Mouse (Mus musculus) adrenal gland, adult (tissue): Measurements from ENCODE around the gene Tmbim1.
"Not testable (repeated sequence)": the region's sequence is repeated elsewhere in the genome, so short reads cannot be mapped to it uniquely, and the experiment has no call there.

Experiments used
- DNase-seq, 2 experiments: peaks; one replicate each; pipeline ENCODE4 v3.0.0; 2022 to 2023; ENCODE audit warnings: low spot score in 1 of 2; ENCODE audit not compliant: inconsistent age in 2 of 2

The Tmbim1 gene

DNA sequence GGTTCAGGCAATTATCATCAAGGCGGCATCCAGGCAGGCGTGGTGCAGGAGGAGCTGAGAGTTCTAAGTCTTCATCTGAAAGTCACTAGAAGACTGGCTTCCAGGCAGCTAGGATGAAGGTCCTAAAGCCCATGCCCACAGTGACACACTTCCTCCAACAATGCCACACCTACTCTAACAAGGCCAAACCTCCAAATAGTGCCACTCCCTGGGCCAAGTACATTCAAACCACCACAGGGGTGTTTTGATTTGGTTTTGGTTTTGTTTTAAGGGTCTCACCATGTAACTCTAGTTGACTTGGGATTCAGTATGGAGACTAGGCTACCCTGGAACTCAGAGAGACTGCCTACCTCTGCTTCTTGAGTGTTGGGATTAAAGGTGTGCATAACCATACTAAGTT lies at the start of gene Tmbim1:
Gene Tmbim1 (minus strand): TSS at position 101 of the 400 bp plus-strand sequence.
- DNase-seq, result peak in 1 of 2 experiments; percentile 35

- no peak for DNase-seq
Measured at GRCm38 (mm10) chr1:74353453-74354229, 48.2 kb upstream of the Tmbim1 start.

DNA sequence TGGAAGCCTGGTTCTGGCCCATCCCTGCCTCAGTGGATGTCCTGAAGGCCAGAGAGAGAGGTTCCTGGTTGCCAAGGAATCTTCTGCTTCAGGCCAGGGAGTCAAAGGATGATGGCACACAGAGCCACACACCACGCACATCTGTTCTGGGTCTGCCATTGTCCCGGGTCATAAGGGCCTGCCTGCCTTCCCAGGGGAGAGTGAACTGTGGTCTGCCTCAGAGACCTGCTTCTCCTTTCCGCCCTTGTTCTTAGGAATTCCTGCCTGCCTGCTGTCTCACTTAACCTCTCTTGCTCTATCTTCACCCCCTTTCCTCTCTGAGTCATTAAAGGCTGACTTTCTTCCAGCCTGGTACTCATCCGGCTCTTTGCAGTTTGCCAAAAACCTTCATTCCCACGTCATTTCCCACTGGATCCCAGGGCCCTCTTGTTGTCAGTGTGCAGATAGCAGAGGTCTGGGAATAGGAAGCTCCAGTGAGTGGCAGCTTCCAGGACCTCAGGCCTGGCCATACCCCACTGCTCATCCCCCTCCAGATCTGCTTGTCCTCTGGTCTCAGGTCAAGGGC lies 47.2 kb upstream of the Tmbim1 start:
- peak; percentile 55 to 86 for DNase-seq

DNA sequence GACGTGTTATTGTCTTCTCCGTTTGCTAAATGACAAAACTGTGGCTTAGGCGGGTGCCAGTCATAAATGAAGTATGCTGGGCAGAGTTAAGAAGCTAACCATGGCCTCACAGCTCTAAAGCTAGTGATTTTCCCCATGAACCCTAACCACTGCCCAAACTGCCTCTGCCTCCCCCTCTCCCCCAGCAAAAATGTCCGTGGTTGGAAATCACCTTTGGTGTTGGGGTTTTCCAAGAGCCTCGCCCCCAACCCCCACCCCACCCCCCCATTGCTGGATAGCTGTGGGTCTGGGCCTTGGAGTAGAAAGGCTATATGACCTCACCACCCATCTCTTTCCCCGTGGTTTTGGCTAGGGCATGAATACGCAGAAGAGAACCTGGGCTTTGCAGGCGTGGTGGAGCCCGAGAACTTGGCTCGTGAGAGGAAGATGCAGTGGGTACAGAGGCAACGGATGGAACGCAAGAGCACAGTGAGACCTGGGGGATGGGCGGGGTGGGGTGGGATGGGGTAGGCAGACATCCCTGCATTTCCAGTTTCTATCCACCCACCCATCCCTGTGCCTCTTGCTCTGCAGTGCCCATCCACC lies 45.9 kb upstream of the Tmbim1 start:
- DNase-seq, result no peak

DNA sequence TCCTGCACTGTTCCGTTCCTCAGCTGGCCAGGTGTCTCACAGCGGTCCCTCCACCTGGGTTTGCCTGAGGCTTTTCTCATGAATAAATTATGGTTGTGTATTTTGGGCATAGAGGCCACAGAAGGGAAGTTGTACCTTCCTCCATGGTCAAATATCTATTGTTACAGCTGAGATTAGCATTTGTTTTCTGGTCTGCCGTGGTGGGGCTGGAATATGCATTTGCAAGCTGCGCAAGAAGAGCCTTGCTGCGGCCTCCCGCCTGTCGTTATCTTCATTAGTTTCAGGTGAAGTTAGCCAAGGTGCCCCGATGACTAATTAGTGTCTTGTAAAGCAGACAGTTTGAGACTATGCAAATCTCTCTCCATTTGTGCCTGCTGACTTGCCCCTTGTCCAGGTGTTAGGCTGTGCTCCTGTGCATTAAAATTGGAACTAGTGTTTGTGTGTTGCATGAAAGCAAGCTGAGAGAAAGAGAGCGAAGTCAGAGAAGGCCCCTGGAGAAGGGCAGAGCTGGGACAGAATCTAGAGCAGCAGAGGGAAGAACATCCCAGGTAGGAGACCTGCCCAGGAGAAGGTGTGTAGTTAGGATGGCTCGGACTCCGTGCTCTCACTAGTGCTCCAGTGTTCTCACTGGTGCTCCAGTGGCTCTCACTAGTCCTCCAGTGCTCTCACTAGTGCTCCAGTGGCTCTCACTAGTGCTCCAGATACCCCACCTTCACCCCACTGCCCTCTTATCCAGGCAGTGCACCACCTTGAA lies 38.9 kb upstream of the Tmbim1 start:
- no peak for DNase-seq

DNA sequence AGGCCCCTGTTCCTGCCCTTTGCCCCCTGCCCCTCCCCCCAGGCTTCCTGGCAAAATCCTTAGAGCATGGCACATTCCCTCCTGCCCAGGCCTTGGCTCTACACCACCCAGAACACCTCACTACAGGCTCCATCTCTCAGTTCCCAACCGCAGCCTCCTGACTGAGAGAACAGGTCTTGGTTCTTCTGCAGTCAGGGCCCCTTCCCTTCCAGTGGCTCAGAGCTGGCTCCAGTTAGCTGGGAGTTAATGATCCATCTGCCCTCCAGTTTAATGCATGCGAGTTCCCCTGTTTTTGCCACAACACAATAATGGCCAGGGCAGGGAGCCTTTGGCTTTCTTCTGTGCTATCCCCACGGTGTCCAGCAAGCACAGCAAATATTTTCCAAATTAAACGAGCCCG lies 37.7 kb upstream of the Tmbim1 start:
- DNase-seq, result no peak

GRCm38 (mm10) chr1:74342308-74342707 lies 36.9 kb upstream of the Tmbim1 start:
- no peak for DNase-seq

DNA sequence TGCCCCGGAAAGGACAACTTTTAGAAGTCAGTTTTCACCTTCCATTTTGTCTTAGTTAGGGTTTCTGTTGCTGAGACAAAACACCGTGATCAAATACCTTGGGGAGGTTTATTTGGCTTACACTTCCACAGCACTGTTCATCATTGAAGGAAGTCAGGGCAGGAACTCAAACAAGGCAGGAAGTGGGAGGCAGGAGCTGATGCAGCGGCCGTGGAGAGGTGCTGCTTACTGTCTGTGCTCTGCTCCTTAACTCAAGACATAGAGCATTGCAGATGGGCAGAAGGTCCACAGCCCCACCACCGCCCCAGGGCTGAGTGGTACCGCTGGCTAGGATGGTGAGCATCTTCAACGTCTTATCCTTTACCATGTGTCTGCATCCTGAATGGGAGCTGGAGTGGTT lies 36.5 kb upstream of the Tmbim1 start:
- no peak for DNase-seq

DNA sequence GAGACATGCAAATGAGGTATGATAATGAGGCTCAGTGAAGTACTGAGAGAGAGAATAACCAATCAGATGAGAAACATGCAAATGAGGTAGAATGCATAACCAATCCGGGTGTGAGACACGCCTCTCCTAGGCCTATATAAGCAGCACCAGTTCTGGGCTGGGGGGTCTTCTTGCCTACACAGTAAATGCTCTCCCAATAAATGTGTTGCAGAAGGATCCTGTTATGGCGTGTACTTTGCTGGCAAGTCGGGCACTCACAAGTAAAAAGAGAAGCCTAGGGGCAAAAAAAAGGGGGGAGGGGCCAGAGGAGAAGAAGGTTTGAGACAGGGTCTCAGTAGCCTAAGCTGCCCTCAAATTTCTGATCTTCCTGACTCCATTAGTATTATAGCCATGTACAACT lies 35.6 kb upstream of the Tmbim1 start:
- not testable (repeated sequence) for DNase-seq

- peak; percentile 63 to 91 for DNase-seq
Measured at GRCm38 (mm10) chr1:74340361-74340764, 34.9 kb upstream of the Tmbim1 start.

- DNase-seq, result no peak
Measured at GRCm38 (mm10) chr1:74339917-74340316, 34.5 kb upstream of the Tmbim1 start.

DNA sequence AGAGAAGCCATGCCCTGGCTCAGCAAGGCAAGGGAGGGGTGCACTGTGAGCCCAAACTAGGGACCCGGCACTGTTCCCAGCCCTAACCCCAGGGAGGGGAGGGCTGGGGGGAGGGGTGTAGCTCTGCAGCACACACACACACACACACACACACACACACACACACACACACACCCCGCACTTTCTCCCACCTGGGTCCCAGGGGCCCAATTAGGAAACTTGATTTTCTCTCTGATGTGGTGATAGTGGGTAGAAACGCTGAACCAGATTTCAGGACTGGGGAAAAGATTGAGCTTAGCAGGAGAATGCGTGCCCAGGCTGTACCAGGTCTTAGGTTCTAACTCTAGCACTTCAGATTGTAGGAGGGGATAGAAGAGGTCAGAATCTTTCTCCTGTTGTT lies 33.2 kb upstream of the Tmbim1 start:
- no peak for DNase-seq

GRCm38 (mm10) chr1:74338013-74338412 lies 32.6 kb upstream of the Tmbim1 start:
- no peak for DNase-seq

DNA sequence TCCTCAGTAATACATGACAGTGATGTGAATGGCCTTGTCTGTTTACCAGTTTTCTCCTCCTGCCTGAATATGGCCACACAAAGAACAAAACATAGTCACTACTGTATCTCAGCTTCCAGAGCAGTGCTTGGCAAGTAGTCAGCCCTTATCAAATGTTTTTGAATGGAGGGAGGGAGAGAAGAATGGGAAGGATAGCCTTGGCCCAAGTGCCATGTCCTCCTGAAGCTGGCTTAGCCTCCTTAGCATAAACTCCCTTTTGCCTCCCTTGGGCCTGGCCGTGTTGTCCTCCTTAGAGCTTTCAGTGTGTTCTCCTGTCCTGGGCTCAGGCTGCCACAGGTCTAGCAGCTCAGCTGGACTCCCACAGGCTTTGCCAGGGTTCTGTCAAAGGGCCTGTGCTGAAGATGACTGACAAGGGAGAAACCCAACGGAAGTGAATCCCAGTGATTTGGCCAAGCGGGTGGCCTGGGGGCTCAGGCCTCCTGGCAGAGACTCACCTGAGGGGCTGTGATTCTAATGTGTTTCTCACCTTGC lies 31.9 kb upstream of the Tmbim1 start:
- no peak for DNase-seq

GRCm38 (mm10) chr1:74335436-74336170 lies 30.2 kb upstream of the Tmbim1 start:
- no peak for DNase-seq

DNA sequence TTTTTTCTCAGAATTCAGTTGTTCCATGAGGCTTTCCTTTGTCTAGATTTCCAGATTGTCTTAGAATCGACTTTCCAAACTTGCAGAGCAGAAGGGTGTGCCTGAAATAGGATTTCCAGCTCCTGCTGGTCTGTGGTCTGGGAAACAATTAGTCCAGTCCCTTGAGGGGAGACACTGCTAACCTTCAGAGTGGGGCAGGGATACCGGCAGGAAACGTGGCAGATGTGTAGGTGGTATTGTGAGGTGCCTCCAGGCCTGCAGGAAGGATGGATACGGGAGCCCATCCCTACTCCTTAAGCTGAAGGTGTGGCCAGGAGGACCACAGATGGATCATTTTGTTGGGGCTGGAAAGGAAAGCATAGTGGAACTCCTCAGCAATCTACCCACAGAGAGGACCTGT lies 29.6 kb upstream of the Tmbim1 start:
- DNase-seq, result no peak

DNA sequence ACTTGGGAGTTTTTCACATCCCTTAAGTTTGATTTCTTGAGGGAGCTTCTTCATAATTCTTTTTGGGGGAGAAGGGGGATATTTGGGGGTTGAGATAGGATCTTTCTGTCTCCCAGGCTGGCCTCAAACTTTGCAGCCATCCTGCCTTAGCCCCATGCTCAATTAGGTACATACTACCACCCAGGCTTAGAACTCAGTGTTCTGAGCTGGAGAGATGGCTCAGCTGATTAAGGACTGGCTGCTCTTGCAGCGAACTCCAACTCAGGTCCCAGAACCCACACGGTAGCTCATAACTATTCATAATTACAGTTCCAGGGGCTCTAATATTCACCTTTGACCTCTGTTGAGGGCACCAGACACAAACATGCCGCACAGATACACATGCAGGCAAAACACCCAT lies 29.2 kb upstream of the Tmbim1 start:
- no peak for DNase-seq

DNA sequence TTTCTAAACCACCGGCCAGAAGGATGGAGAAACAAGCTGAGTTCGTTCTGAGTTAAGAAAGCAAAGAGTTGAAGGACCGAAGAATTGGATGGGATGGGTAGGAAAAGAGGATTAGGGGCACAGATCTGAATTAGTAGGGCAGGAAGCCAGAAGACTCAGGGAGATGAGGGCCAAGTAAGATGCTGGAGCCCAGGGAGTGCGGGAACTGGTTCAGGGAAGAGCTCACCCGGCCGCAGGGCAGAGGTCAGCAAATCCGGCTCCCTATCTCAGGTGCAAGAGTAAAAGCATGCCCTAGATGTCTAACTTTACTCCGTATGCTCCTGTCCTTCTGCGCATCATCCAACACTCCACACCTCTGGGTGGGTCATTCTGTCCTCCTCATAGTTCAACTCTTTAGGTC lies 27.5 kb upstream of the Tmbim1 start:
- DNase-seq, result peak in 1 of 2 experiments; percentile 27

DNA sequence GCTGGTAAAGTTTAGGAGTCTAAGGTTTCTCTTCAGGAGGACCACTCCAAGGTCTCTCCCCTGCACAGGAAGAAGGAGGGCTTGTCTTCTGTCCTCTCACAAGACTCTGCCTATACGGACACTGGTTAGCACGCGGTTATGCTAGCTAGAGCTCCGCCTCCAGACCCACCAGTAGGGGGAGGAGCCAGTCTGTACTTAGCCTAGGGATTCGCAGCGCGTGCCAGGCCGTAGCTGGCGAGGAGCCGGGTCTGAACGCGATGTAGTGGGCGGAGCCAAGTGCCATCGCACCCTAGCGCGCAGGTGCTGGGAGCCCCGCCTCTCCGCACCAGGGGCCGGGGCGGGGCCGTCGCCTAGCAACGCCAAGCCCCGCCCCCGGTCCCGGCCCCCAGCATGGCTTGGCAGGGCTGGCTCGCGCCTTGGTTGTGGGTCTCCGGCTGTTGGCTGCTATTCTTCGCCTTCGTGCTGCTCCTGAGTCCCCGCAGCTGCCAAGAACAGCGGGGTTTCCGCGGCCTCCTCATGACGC lies 26.9 kb upstream of the Tmbim1 start:
- DNase-seq, result peak; percentile 98 to 99

- DNase-seq, result no peak
Measured at GRCm38 (mm10) chr1:74331046-74331681, 25.7 kb upstream of the Tmbim1 start.
